Mouse (Mus musculus) small intestine, adult 2 months (tissue): Measurements from ENCODE around the gene Cpn1. TPM values are rescaled to one million over a fixed set of nuclear protein-coding genes. Genes with fewer than 3 reads are reported as not detected.
A peak's percentile ranks its signal among the peaks of the same experiment; 100 is the strongest.

ENCODE experiments used
- H3K27ac ChIP-seq: fragments of 200-500 bp; 2 replicates; pipeline ENCODE4 v1.5.1; 2012; ENCODE audit warnings: low read depth, low read length, control low read depth, inconsistent platforms; ENCODE audit not compliant: insufficient read depth
- H3K27me3 ChIP-seq: fragments of 200-500 bp; 2 replicates; pipeline ENCODE4 v1.6.1; 2012; ENCODE audit warnings: mild to moderate bottlenecking, moderate library complexity, low read length, inconsistent platforms; ENCODE audit not compliant: control insufficient read depth, insufficient read depth
- H3K36me3 ChIP-seq: fragments of 200-500 bp; 2 replicates; pipeline ENCODE4 v1.6.1; 2012; ENCODE audit warnings: mild to moderate bottlenecking, low read length, control low read depth, inconsistent platforms; ENCODE audit not compliant: control insufficient read depth, insufficient read depth
- H3K4me1 ChIP-seq: fragments of 200-500 bp; 2 replicates; pipeline ENCODE4 v1.6.1; 2012; ENCODE audit warnings: low read length, inconsistent platforms, mixed read lengths; ENCODE audit not compliant: control insufficient read depth, insufficient read depth, insufficient read length
- H3K4me3 ChIP-seq: fragments of 200-500 bp; 2 replicates; pipeline ENCODE4 v1.5.1; 2012; ENCODE audit warnings: low read depth, mild to moderate bottlenecking, control low read depth, inconsistent platforms, low read length, moderate library complexity
- CTCF ChIP-seq: fragments of 200-500 bp; IDR thresholded peaks from 2 replicates; pipeline ENCODE4 v1.5.1; 2012; ENCODE audit warnings: low read depth, mild to moderate bottlenecking, control low read depth, inconsistent platforms, low read length, moderate library complexity, mixed read lengths; ENCODE audit not compliant: insufficient replicate concordance, insufficient read length; ENCODE audit errors: extremely low read depth
- POLR2A ChIP-seq: fragments of 200-500 bp; IDR thresholded peaks from 2 replicates; pipeline ENCODE4 v1.6.1; 2012; ENCODE audit warnings: low read depth, mild to moderate bottlenecking, control low read depth, inconsistent platforms, low read length, moderate library complexity
- WGBS: fragments of 180-500 bp; shearing (Covaris S2); methylation state at CpG from one replicate; pipeline ENCODE4 v1.1.7; 2018; 5-methylcytosine and 5-hydroxymethylcytosine counted together
- polyA plus RNA-seq: library from polyadenylated mRNA; depleted of rRNA; stranded (reverse); fragments of >200 nt; gene quantifications from 2 replicates; pipeline ENCODE4 v1.2.3, GENCODE M21; 2012

The Cpn1 gene
- polyA plus RNA-seq, 1 experiment: 0.96 TPM

- Histone ChIP-seq H3K4me1 (no peaks in the 10 kb centered on the region), H3K4me3 (no peak overlapping the region), H3K36me3 (no peaks in the 10 kb centered on the region), H3K27ac (no peak overlapping the region), H3K27me3 (no peaks in the 10 kb centered on the region)
- no peak for TF ChIP-seq CTCF
- WGBS: 73% methylated on average over 2 of the region's 2 CpGs
Measured at GRCm38 (mm10) chr19:43966481-43966880, 19.9 kb downstream of the Cpn1 start.

- TF ChIP-seq CTCF (no peak), POLR2A (no peak)
- 81% methylated on average over 11 of the region's 11 CpGs for WGBS
- peak overlapping the region; percentile 22; the same call in 1 of the 2 replicates for H3K4me3 ChIP-seq
- no peaks in the 10 kb centered on the region for H3K4me1 ChIP-seq
- H3K27me3 ChIP-seq: no peaks in the 10 kb centered on the region
- H3K27ac ChIP-seq: no peak overlapping the region
- no peaks in the 10 kb centered on the region for H3K36me3 ChIP-seq
Measured at GRCm38 (mm10) chr19:43965496-43966085, 20.8 kb downstream of the Cpn1 start.

- 70% methylated on average over 9 of the region's 9 CpGs for WGBS
- Histone ChIP-seq H3K27me3 (no peaks in the 10 kb centered on the region), H3K4me1 (peaks cover 6% of the 10 kb centered on the region), H3K27ac (no peak overlapping the region), H3K4me3 (no peak overlapping the region), H3K36me3 (no peaks in the 10 kb centered on the region)
- TF ChIP-seq CTCF: no peak
- no peak for TF ChIP-seq POLR2A
Measured at GRCm38 (mm10) chr19:43962795-43963194, 23.6 kb downstream of the Cpn1 start.

- H3K27ac ChIP-seq: no peak overlapping the region
- WGBS: 92% methylated on average over 2 of the region's 2 CpGs
Measured at GRCm38 (mm10) chr19:43961185-43961584, 25.2 kb downstream of the Cpn1 start.

GRCm38 (mm10) chr19:43960014-43960413 is 26.3 kb downstream of the Cpn1 start:
- TF ChIP-seq CTCF: no peak
- TF ChIP-seq POLR2A: no peak
- no peaks in the 10 kb centered on the region for H3K36me3 ChIP-seq
- H3K27ac ChIP-seq: no peak overlapping the region
- 90% methylated on average over 11 of the region's 11 CpGs for WGBS
- H3K4me3 ChIP-seq: no peak overlapping the region
- H3K27me3 ChIP-seq: no peaks in the 10 kb centered on the region
- H3K4me1 ChIP-seq: peaks cover 15% of the 10 kb centered on the region

More at GRCm38 (mm10) chr19:43961185-43961584, 25.2 kb downstream of the Cpn1 start:
- Histone ChIP-seq H3K36me3 (no peaks in the 10 kb centered on the region), H3K4me3 (no peak overlapping the region), H3K4me1 (peaks cover 15% of the 10 kb centered on the region), H3K27me3 (no peaks in the 10 kb centered on the region)
- peak; percentile 51; the same call in 1 of the 2 replicates for TF ChIP-seq CTCF
- no peak for TF ChIP-seq POLR2A

GRCm38 (mm10) chr19:43959162-43959561 is 27.2 kb downstream of the Cpn1 start:
- no peaks in the 10 kb centered on the region for H3K36me3 ChIP-seq
- no peaks in the 10 kb centered on the region for H3K27me3 ChIP-seq
- TF ChIP-seq CTCF (peak; percentile 95), POLR2A (no peak)
- peaks cover 17% of the 10 kb centered on the region for H3K4me1 ChIP-seq
- no peak overlapping the region for H3K27ac ChIP-seq
- 16% methylated on average over 2 of the region's 2 CpGs for WGBS
- H3K4me3 ChIP-seq: no peak overlapping the region

GRCm38 (mm10) chr19:43957881-43958280 is 28.5 kb downstream of the Cpn1 start:
- no peak for TF ChIP-seq CTCF
- TF ChIP-seq POLR2A: no peak
- WGBS: 86% methylated on average over 4 of the region's 4 CpGs
- no peaks in the 10 kb centered on the region for H3K36me3 ChIP-seq
- no peaks in the 10 kb centered on the region for H3K27me3 ChIP-seq
- peak overlapping the region; percentile 92 for H3K27ac ChIP-seq
- H3K4me1 ChIP-seq: peaks cover 17% of the 10 kb centered on the region
- no peak overlapping the region for H3K4me3 ChIP-seq
